Mouse (Mus musculus): Measurements from ENCODE around the gene Man2a2. TPM values are rescaled to one million over a fixed set of nuclear protein-coding genes. Genes with fewer than 3 reads are reported as not detected.
A peak's percentile ranks its signal among the peaks of the same experiment; 100 is the strongest.

Man2a2 gene
- polyA plus RNA-seq, 1 experiment from 2014 or later = 2.1 TPM

- DNase-seq (peak; percentile 62), ATAC-seq (peak; percentile 32)
- peak overlapping the region; percentile 96 for H3K9ac ChIP-seq (replicated peaks)
- H3K4me2 ChIP-seq (ENCODE audit: low read depth, low read length) = peak overlapping the region; percentile 86
- H3K27ac ChIP-seq (ENCODE audit: low read depth) = peak overlapping the region; percentile 99
- TF ChIP-seq EP300 (IDR thresholded peaks at IDR 0.05; ENCODE audit: low read depth) (no peak), CTCF (IDR thresholded peaks at IDR 0.05; ENCODE audit: low read depth) (no peak)
- no peaks in the 10 kb centered on the region for H3K9me3 ChIP-seq (ENCODE audit: low read length)
- peak overlapping the region; percentile 86 for H3K4me3 ChIP-seq (ENCODE audit: low read depth, low read length)
- WGBS (ENCODE audit: insufficient replicate concordance) = 3% methylated on average over 67 of the region's 102 CpGs
- peaks cover 10% of the 10 kb centered on the region for H3K36me3 ChIP-seq (replicated peaks; ENCODE audit: insufficient read depth, low read length)
- peaks cover 22% of the 10 kb centered on the region for H3K4me1 ChIP-seq (ENCODE audit: insufficient read depth)
- no peaks in the 10 kb centered on the region; the same call in 1 of the 2 replicates for H3K27me3 ChIP-seq (ENCODE audit: insufficient read depth, low read length)
These were observed 30.9 kb upstream of the Man2a2 start for GRCm38 (mm10) chr7:80401860-80402641.

DNA sequence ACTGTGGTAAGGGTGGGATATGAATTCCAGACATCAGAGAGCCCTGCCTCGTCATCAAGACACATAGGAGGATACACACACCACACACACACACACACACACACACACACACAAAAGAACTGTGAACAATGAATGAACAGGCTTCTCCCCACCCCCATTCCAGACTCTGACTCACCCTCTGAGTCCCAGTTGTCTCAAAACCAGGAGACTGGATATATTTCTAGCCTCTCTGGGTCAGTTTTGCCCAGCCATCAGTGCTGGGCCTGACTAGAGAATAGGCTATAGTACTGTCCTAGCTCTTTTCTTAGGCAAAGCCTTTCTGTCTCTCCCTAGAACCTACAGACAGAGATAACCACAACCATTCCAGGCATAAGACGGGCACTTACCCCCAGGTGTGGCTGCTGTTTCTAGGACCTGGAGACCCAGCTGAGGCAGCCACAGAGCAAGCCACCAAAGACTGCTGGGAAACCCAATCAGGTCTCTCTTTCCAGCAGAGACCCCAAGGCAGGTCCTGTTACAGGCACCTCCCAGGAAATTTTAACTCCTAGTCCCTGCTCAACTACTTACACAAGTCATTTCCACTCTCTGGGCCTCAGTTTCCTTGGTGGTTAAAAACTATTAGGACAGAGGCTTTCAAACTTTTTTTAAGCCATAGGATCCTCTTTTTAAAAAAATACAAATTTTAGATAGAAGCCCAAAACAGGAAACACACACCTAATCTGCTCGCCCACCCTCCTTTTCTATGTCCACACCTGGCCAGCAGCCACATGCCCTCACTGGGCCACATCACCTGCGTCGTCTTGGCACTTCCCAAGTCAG is 30.1 kb upstream of the Man2a2 start:
- Histone ChIP-seq H3K27ac (ENCODE audit: low read depth) (peak overlapping the region; percentile 99), H3K4me2 (ENCODE audit: low read depth, low read length) (peak overlapping the region; percentile 86), H3K27me3 (ENCODE audit: insufficient read depth, low read length) (no peaks in the 10 kb centered on the region; the same call in 1 of the 2 replicates), H3K9ac (replicated peaks) (peak overlapping the region; percentile 96), H3K9me3 (ENCODE audit: low read length) (no peaks in the 10 kb centered on the region), H3K4me1 (ENCODE audit: insufficient read depth) (peaks cover 22% of the 10 kb centered on the region), H3K4me3 (ENCODE audit: low read depth, low read length) (peak overlapping the region; percentile 86), H3K36me3 (replicated peaks; ENCODE audit: insufficient read depth, low read length) (peaks cover 16% of the 10 kb centered on the region)
- DNase-seq (no peak), ATAC-seq (no peak)
- WGBS (ENCODE audit: insufficient replicate concordance) = 15% methylated on average over 5 of the region's 5 CpGs
- TF ChIP-seq EP300 (IDR thresholded peaks at IDR 0.05; ENCODE audit: low read depth) = no peak
- TF ChIP-seq CTCF (IDR thresholded peaks at IDR 0.05; ENCODE audit: low read depth) = no peak

DNA sequence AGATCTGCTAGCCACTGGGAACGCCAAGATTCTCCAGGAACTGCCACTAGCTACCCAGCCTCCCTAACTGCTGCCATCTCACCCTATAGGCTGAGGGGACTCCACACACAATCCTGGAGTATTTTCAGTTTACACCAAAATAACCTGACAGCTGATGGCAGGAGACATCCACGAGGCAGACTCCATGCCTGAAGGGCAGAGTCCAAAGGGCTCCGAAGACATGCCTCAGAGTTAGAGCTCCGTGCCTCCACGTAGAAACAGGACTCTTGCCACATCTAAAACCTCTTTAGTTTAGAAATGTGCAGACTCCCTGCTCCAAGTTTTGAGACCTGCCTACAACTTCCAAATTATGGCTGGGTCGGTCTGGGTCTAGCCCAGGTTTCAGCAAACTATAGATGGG is 29.4 kb upstream of the Man2a2 start:
- Histone ChIP-seq H3K4me2 (ENCODE audit: low read depth, low read length) (peak overlapping the region; percentile 86), H3K27me3 (ENCODE audit: insufficient read depth, low read length) (no peaks in the 10 kb centered on the region; the same call in 1 of the 2 replicates), H3K9me3 (ENCODE audit: low read length) (no peaks in the 10 kb centered on the region), H3K4me1 (ENCODE audit: insufficient read depth) (peaks cover 22% of the 10 kb centered on the region), H3K4me3 (ENCODE audit: low read depth, low read length) (peak overlapping the region; percentile 86), H3K9ac (replicated peaks) (peak overlapping the region; percentile 96), H3K36me3 (replicated peaks; ENCODE audit: insufficient read depth, low read length) (peaks cover 20% of the 10 kb centered on the region), H3K27ac (ENCODE audit: low read depth) (peak overlapping the region; percentile 99)
- no peak for TF ChIP-seq CTCF (IDR thresholded peaks at IDR 0.05; ENCODE audit: low read depth)
- TF ChIP-seq EP300 (IDR thresholded peaks at IDR 0.05; ENCODE audit: low read depth) = no peak
- ATAC-seq (peak; percentile 22), DNase-seq (no peak)
- 59% methylated on average over 6 of the region's 6 CpGs for WGBS (ENCODE audit: insufficient replicate concordance)

DNA sequence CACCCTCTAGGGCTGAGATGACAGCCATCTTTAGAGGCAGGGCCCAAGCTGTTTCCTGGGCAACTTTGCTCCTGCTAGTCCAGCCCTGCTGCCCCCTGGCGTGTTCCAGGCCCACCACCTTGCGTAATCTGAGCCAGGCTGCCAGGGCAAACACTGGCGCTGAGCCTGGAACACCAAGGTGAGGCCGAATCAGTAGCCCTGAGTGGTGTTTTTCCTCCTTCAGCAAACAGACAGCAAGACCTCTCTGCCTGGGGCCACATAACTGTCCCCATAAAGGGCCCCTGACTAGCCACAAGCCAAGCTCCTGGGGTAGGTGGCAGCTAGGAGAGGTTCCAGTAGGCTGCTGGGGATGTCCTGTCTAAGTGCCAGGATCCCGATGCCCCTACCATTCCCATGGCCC is 28.9 kb upstream of the Man2a2 start:
- Histone ChIP-seq H3K9me3 (ENCODE audit: low read length) (no peaks in the 10 kb centered on the region), H3K4me2 (ENCODE audit: low read depth, low read length) (peak overlapping the region; percentile 86), H3K4me3 (ENCODE audit: low read depth, low read length) (peak overlapping the region; percentile 86), H3K27ac (ENCODE audit: low read depth) (peak overlapping the region; percentile 99), H3K9ac (replicated peaks) (peak overlapping the region; percentile 96), H3K36me3 (replicated peaks; ENCODE audit: insufficient read depth, low read length) (peaks cover 25% of the 10 kb centered on the region), H3K27me3 (ENCODE audit: insufficient read depth, low read length) (no peaks in the 10 kb centered on the region; the same call in 1 of the 2 replicates), H3K4me1 (ENCODE audit: insufficient read depth) (peaks cover 22% of the 10 kb centered on the region)
- TF ChIP-seq EP300 (IDR thresholded peaks at IDR 0.05; ENCODE audit: low read depth) (peak; percentile 46; the same call in 1 of the 2 replicates), CTCF (IDR thresholded peaks at IDR 0.05; ENCODE audit: low read depth) (peak; percentile 51)
- ATAC-seq (peak; percentile 74), DNase-seq (peak; percentile 86)
- 44% methylated on average over 5 of the region's 5 CpGs for WGBS (ENCODE audit: insufficient replicate concordance)

GRCm38 (mm10) chr7:80398654-80399444 is 27.7 kb upstream of the Man2a2 start:
- no peak for TF ChIP-seq EP300 (IDR thresholded peaks at IDR 0.05; ENCODE audit: low read depth)
- TF ChIP-seq CTCF (IDR thresholded peaks at IDR 0.05; ENCODE audit: low read depth) = no peak
- H3K4me2 ChIP-seq (ENCODE audit: low read depth, low read length) = peak overlapping the region; percentile 86
- H3K36me3 ChIP-seq (replicated peaks; ENCODE audit: insufficient read depth, low read length) = peaks cover 33% of the 10 kb centered on the region
- H3K4me1 ChIP-seq (ENCODE audit: insufficient read depth) = peaks cover 13% of the 10 kb centered on the region
- no peaks in the 10 kb centered on the region; the same call in 1 of the 2 replicates for H3K27me3 ChIP-seq (ENCODE audit: insufficient read depth, low read length)
- DNase-seq (no peak), ATAC-seq (no peak)
- H3K27ac ChIP-seq (ENCODE audit: low read depth) = no peak overlapping the region
- no peaks in the 10 kb centered on the region for H3K9me3 ChIP-seq (ENCODE audit: low read length)
- H3K4me3 ChIP-seq (ENCODE audit: low read depth, low read length) = no peak overlapping the region
- H3K9ac ChIP-seq (replicated peaks) = no peak overlapping the region
- WGBS (ENCODE audit: insufficient replicate concordance) = 72% methylated on average over 9 of the region's 9 CpGs

Data from liver, postnatal 0 days (tissue).